Mouse (Mus musculus): ENCODE results near the gene Ssr2.

DNA sequence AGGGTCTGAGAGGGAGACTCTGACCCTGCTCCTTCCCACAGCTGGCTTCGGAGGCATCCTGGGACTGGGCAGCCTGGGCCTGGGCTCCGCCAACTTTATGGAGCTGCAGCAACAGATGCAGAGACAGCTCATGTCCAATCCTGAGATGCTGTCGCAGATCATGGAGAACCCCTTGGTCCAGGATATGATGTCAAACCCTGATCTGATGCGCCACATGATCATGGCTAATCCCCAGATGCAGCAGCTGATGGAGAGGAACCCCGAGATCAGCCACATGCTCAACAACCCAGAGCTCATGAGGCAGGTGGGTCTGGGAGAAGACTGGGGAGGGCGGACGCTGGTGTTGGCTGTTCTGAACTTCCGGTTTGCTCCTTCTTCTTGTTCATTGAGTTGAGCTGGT is 19.1 kb upstream of the Ssr2 start:
- TF ChIP-seq GATA1 (IDR thresholded peaks at IDR 0.05; ENCODE audit: borderline replicate concordance, low read length) = no peak
- TF ChIP-seq FLI1 (IDR thresholded peaks at IDR 0.05; ENCODE audit: low read length) = no peak

All from megakaryocyte, embryonic 14.5 days (primary cell).